Mouse (Mus musculus): ENCODE data around the gene Trmt112.

DNA sequence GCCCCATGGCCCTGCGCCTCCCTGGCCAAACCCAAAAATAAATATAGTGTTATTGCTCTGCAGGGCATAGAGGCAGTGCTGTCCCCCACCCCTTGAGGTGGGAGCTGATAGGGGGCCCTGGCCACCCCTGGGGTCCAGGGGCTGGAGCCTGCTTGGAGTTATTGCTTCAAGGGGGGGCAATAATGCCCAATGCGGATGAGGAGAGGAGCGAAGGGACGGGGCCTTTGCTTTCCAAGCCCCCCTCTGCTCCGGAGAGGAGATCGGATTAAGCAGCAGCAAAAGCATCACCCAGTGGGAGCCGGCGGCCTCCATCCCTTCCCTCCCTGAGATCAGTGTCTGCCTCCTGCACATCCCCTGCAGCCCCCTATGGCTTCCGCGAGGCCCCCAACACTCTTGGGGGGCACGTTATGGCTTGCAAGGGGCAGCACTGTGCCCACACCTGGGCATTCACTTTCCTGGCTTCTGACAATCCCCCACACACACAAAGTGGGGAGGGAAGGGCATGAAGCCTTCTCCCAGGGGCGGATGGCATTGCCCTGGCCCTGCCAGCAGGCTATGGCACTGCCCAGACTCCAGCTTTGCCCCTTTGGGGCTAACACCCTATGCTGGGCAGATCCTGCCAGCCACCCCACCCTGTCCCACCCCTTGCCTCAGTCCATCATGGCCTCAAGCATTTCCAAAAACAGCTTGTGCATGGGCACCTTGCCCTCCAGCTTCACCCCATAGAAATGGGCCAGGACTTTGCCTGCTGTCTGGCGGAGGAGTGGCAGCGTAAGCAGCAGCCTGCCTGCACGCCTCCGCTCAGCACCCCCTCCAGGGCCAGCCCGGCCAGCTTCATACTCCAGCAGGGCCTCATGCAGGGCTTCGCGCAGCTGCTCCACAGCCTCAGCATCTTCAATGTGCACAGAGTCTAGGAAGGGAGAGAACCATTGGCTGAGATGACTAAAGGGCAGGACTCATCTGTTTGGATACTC, 1.9 kb downstream of the Trmt112 start:
- no peak for TF ChIP-seq CTCF (IDR thresholded peaks at IDR 0.05; ENCODE audit: borderline replicate concordance, control insufficient read depth, extremely low read depth, insufficient read depth, low read length, poor library complexity)
- TF ChIP-seq POLR2A (IDR thresholded peaks at IDR 0.05; ENCODE audit: control insufficient read depth, extremely low read depth, insufficient read depth, low read length, poor library complexity): no peak

Measured in thymus, adult 2 months (tissue).